Mouse (Mus musculus) kidney, adult 9 months (tissue): ENCODE measurements around the gene Samd11.

Experiments
- DNase-seq: peaks from one replicate; pipeline ENCODE4 v3.0.0; 2022

Gene Samd11

DNA sequence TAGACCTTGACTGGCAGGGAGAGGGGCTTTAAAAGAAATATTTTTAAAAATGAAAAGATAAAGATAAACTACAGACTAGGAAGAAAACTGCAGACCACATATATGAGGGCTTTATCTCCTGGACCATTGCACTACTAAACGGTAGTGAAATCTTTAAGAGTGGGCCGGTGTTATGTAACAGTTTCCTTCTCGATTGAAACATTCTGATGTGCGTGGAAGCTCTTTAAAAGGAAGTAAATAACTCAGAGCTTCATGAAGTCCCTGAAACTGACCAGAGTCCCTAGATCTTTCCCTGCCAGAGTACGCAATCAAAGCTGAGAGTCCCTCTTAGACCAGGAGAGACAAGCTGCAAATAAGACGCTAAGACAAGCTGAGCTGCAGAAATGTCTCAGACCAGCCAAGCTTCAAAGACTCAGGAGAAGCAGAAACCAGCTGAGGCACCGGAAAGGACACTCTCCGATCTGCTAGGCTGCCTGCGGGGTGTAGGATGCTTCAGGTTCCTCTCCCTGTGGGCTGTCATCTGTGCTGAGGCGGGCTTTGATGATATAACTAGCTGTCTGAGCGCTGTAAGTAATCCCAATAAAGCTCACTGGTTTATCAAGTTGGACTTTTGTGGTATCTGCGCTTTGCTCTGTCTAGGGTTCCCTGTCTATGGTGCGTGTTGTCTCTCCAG is 45.4 kb downstream of the Samd11 start:
- DNase-seq, result no peak

DNA sequence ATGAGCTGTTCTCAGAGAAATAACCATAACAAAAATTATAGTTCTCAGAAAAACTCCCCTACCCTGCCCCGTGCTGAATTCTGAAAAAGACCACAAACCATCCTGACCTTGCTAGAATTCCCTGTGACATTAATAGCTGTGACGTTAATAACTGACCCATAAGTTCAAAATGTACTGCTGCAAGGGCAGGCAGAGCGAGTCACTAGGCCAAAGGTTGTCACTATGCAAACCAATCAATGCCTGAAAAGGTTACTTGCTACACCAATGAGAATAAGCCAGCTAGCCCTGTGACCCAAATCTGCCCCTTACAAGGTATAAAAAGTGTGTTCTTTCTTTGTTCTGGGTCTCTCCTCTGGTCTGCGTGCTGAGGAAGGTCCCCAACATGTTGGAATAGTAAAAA is 46.6 kb downstream of the Samd11 start:
- no peak for DNase-seq

DNA sequence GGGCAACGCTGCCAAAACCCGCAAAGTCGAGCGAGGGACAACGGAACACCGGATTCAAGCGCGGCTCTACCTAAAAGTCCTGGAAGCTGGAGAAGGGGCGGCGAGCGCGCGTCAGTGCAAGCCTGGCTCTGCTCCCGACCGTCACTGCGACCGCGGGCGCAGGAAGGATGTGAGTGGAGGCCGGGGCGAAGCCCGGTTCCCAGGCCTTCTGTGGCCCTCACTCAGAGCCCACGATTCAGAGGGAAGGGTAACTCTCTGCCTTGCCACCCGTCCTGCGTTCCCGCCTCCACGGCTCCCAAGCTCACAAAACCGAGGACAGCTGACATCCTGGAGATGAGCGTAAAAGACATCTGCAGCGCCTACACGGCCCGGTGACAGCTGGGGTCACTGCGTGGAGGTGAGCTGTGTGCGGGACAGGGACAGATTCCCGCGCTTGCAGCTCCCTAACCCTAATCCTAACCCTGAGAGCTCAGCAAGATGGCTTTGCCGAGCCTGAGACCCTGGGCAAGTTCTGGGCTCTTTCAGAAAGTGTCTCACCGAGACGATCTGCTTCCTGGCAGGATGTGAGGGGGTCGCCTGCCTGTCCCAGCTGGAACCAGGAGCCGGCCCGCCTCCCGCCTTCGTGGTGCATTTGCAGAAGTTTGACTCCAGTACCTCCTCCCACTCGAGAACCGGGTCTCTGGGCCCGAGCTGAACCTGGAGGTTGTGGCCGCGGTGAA is 51.9 kb downstream of the Samd11 start:
- no peak for DNase-seq

DNA sequence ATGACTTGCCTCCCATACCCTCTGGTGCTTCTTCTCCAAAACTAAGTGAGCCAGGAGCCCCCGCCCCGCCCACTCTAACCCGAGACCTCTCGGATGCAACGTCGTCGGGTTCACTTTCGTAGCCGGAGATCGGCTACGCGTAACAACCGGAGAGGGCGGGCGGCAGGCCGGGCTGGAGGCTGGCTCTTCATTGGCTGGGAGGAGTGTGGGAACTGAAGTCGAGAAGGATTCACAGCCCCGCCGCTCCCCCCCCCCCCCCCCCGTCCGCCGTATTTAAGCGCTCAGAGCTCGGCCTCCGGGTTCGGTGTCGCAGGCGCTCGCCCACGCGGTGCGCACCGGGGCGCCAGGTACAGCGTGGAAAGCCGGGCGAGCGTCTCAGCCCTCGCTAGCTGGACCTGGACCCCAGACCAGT is 52.5 kb downstream of the Samd11 start, which contains the start of gene AW011738:
Gene AW011738, plus strand, starts transcription at position 304 of the 412 bp plus-strand sequence.
- peak; percentile 56 for DNase-seq

DNA sequence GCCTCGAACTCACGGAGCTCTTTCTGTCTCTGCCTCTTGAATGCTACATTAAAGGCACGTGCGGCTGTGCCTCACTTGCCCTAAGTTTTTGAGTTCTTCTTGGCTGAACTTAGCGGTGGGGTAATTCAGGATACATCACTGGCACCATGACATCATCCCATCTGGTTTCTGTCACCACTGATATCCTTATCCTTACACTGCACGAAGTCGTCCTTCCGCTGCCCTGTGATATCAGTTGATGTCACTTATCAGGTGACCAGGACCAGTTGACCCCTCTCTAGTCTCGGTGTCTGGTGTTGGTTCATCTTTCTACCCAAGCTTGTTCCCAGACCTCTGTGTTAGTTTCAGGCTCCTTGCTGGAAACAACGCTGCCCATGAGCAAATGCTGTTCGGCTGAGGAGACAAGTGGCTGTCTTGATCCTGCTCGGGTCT is 53.0 kb downstream of the Samd11 start:
- no peak for DNase-seq

DNA sequence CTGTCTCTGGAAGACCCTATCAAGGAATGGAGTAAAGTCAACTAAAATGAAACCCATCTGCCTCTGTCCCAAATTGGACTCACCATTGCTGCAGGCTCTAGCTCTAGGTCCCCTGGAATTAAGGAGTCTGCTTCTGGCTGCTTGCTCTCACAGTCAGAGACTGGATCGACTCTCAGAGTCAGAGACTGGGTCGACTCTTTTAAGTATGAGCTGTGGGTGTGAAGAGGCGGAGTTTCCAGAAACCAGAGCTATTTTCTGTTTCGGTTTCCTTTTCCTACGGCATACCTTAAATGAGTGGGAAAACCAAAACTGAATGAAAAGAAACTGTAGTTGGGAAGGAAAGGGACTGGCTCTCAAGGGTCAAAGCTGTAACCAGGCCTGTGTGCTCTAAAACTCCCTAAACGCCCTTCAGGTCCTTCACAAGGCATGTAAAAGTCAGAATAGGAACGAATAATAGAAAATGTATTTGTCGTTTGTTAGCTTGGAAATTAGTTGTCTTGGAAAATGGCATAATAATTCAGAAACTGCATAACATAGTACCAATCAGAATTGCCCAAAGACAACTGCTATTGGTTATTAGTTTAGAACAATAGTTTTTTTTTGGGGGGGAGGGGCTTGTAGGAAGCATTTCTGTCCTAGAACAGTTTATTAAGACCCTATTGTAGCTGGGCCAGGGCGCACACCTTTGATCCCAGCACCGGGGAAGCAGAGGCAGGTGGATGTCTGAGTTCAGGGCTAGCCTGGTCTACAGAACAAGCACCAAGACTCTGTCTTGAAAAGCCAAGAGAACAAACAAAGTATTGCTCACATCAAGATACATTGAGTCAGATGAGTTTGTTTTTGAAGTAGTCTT is 54.6 kb downstream of the Samd11 start, which contains the start of gene Isg15:
Gene Isg15, minus strand, starts transcription at position 196 of the 853 bp plus-strand sequence.
- peak; percentile 54 for DNase-seq

DNA sequence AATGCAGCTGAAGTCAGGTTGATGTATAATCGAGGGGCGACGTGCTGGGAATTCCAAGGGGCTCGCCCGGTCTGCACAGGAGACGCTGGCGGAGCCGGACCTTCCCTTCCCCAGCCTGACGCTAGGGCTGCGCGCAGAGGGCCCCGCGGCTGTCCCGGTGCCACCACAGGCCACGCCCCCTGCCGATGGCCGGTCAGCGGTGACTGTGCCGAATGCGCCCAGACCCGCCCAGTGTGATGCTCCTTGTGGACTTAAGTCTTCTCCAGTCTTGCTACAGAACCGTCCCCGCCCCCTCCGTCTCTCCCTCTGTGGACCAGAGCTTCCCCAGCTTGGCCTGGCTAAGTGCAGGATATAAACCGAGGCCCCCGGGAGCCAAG is 57.6 kb downstream of the Samd11 start:
- DNase-seq, result peak; percentile 92

DNA sequence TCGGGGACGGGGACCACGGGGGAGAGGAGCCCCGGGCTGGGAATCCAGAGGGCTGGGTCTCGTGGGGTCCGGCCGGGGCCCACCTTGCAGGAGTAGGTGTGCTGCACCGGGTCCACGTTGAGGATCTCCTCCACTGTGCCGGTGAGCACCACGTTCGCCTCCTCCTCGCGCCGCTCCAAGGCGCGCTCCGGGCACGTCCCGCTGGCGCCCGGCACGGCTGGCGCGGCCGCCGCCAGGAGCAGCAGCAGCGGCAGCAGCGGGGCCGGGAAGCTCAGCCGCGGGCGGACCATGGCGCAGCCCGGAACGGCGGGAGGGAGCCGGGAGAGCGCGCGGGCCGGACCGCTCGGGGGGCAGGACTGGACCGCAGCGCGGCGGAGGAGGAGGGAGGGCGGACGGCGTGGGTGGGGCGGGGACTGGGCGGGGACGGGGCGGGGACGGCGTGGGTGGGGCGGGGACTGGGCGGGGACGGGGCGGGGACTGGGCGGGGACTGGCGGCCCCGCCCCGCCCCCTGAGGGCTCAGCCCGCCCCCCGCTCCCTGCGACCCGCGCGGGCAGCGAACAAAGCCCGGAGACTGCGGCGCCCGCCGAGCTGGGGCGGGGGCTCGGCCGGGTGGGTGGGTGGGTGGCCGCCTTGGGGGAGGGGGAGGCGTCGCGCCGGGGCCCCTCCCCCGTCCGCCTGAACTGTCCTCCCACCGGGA is 58.2 kb downstream of the Samd11 start, which contains the start of gene Agrn:
Gene Agrn, minus strand, starts transcription at position 358 of the 698 bp plus-strand sequence.
- DNase-seq, result peak; percentile 62
